8 mouse cellular contexts compared by ENCODE assay signal in the genomic region with DNA sequence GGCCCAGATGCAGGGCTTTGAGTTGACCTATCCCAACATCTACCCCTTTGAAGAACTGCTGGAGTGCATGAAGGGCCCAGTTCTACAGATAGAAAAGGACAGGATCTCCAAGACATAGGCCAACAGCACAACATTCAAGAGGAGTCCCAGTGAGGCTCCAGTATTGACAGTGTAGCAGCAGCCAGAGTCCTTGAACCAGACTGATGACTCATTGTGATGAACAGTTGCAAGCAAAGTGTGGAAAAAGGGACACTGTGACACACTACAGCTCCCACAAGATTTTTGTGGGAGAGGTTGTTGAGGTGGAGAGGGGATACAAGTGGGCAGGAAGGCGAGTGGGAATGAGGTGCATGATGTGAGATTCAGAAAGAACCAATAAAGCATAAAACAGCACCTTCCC.
"Had no signal": no experiment of that assay in that cellular context is flagged by ENCODE, and none has a peak within 500 bp of the region (broad histone marks: within the 10 kb centered on the region; RNA-seq: fewer than 3 reads in every experiment).

No protein-coding gene starts in this region.

- DNase-seq: kidney, postnatal 25 days; layer of hippocampus, adult 9-11 months; layer of hippocampus, postnatal 36 days; liver, embryonic 13.5 days; liver, postnatal 0 days; lung, postnatal 14 days; right cerebral cortex, postnatal 25 days; thymus, postnatal 4 days had no signal
